In genomic region chr2:167690962-167691311, GRCm38 (mm10) we compare ENCODE assay signal across 8 mouse cellular contexts. TPM values are rescaled to one million over a fixed set of nuclear protein-coding genes. Genes with fewer than 3 reads are reported as not detected.
A peak's percentile ranks its signal among the peaks of the same experiment; 100 is the strongest.
DNase-seq lines count a peak whose midpoint lies in the region; ATAC-seq and TF ChIP-seq lines count a peak whose summit lies in the region.

No protein-coding gene starts in this region.

- TF ChIP-seq CTCF in E14TG2a.4 (conservative IDR thresholded peaks at IDR 0.05; ENCODE audit: low read length): no peak
- no peak for TF ChIP-seq CTCF in gastrocnemius, adult 2 months (IDR thresholded peaks at IDR 0.05)

- H3K36me3 ChIP-seq in E14TG2a.4 (ENCODE audit: insufficient read depth, low read length): no peaks in the 10 kb centered on the region
- no peaks in the 10 kb centered on the region for H3K36me3 ChIP-seq in neural tube, embryonic 15.5 days

- peaks cover 45% of the 10 kb centered on the region for H3K27me3 ChIP-seq in E14TG2a.4 (ENCODE audit: insufficient read depth, low read length)
- peaks cover 51% of the 10 kb centered on the region for H3K27me3 ChIP-seq in neural tube, embryonic 15.5 days (replicated peaks)

- peaks cover 11% of the 10 kb centered on the region for H3K9me3 ChIP-seq in E14TG2a.4 (ENCODE audit: low read length)
- H3K9me3 ChIP-seq in neural tube, embryonic 15.5 days (replicated peaks): 0 out of 2 replicates have a peak, but pooled peaks cover 5% of the 10 kb centered on the region

- peak overlapping the region; percentile 95 for H3K4me2 ChIP-seq in neural tube, embryonic 15.5 days

- no peak overlapping the region for H3K9ac ChIP-seq in neural tube, embryonic 15.5 days (replicated peaks)

- DNase-seq in heart, adult 11 months: peak; percentile 98
- DNase-seq in heart, adult 8-10 months (ENCODE audit: low spot score): no peak
- peak; percentile 81 for DNase-seq in gastrocnemius, adult 2 months
- peak; percentile 65 to 66 for DNase-seq in kidney, postnatal 36 days
- no peak for DNase-seq in right cerebral cortex, postnatal 25 days

- H3K4me3 ChIP-seq in E14TG2a.4 (replicated peaks; ENCODE audit: low read length): peak overlapping the region; percentile 82
- peak overlapping the region; percentile 93 for H3K4me3 ChIP-seq in gastrocnemius, adult 2 months
- H3K4me3 ChIP-seq in neural tube, embryonic 15.5 days (replicated peaks): peak overlapping the region; percentile 19; the same call in 1 of the 2 replicates

- WGBS in neural tube, embryonic 15.5 days: 87% methylated on average over 12 of the region's 12 CpGs

- H3K27ac ChIP-seq in gastrocnemius, adult 2 months: peak overlapping the region; percentile 98
- no peak overlapping the region for H3K27ac ChIP-seq in neural tube, embryonic 15.5 days (replicated peaks)

- H3K4me1 ChIP-seq in E14TG2a.4 (replicated peaks; ENCODE audit: low read depth, low read length): peaks cover 30% of the 10 kb centered on the region
- peaks cover 25% of the 10 kb centered on the region for H3K4me1 ChIP-seq in neural tube, embryonic 15.5 days

- intact Hi-C loops in gastrocnemius, adult 2 months (cut with DNase I): loop anchor here (1.0 kb wide), 1 partner anchor 158 kb away; no protein-coding TSS in a partner anchor

- no peak for ATAC-seq in neural tube, embryonic 15.5 days (ENCODE audit: low FRiP score)
- ATAC-seq in granulocyte monocyte progenitor cell, adult 5-6 weeks (replicated peaks; ENCODE audit: poor library complexity, severe bottlenecking): no peak

RNA-seq across cellular contexts. Expression of gene Tmem189, which starts 1.3 kb away (rescaled TPM):
- 10 to 100 TPM; 22.6 to 26.6 (median 23.4) TPM for total RNA-seq in heart, adult 8-10 months (2022)
- 10 to 100 TPM; 13.0 to 14.9 TPM for total RNA-seq in gastrocnemius, adult 2 months (2021)
- polyA plus RNA-seq in neural tube, embryonic 15.5 days (2015; fragmentation: Nextera tagmentation; extraction: Ambion mirVana): 41.4 and 44.1 TPM in 2 replicates
- total RNA-seq in granulocyte monocyte progenitor cell, adult 5-6 weeks (2014; fragmentation: Nextera tagmentation): 24.7 and 28.9 TPM in 2 replicates
- total RNA-seq in granulocyte monocyte progenitor cell, adult 5-6 weeks (2017): 13.4 and 13.6 TPM in 2 replicates

RNA-seq across cellular contexts. Expression of gene Cebpb, which starts 2.2 kb away (rescaled TPM):
- 100 to 1,000 TPM in 1 of 4 experiments, 10 to 100 TPM in 3; 55.1 to 104 (median 84.0) TPM for total RNA-seq in heart, adult 8-10 months (2022)
- total RNA-seq in gastrocnemius, adult 2 months (2021): 100 to 1,000 TPM; 106 to 181 TPM
- polyA plus RNA-seq in neural tube, embryonic 15.5 days (2015; fragmentation: Nextera tagmentation; extraction: Ambion mirVana): 2.5 and 3.4 TPM in 2 replicates
- total RNA-seq in granulocyte monocyte progenitor cell, adult 5-6 weeks (2014; fragmentation: Nextera tagmentation): 11.8 and 15.7 TPM in 2 replicates
- total RNA-seq in granulocyte monocyte progenitor cell, adult 5-6 weeks (2017): 17.8 and 27.5 TPM in 2 replicates

RNA-seq across cellular contexts. Expression of gene Gm20431, which starts 29.6 kb away (rescaled TPM):
- 10 to 100 TPM; 15.3 to 19.4 (median 18.2) TPM for total RNA-seq in heart, adult 8-10 months (2022)
- 10 to 100 TPM in 1 of 2 experiments, 1 to 10 TPM in 1; 3.7 to 11.5 TPM for total RNA-seq in gastrocnemius, adult 2 months (2021)
- polyA plus RNA-seq in neural tube, embryonic 15.5 days (2015; fragmentation: Nextera tagmentation; extraction: Ambion mirVana): 8.0 and 13.8 TPM in 2 replicates
- total RNA-seq in granulocyte monocyte progenitor cell, adult 5-6 weeks (2014; fragmentation: Nextera tagmentation): 4.6 and 11.6 TPM in 2 replicates
- total RNA-seq in granulocyte monocyte progenitor cell, adult 5-6 weeks (2017): not detected in 2 replicates

RNA-seq across cellular contexts. Expression of gene Ube2v1, which starts 59.0 kb away (rescaled TPM):
- total RNA-seq in heart, adult 8-10 months (2022): 100 to 1,000 TPM; 120 to 152 (median 139) TPM
- total RNA-seq in gastrocnemius, adult 2 months (2021): 100 to 1,000 TPM; 170 to 181 TPM
- polyA plus RNA-seq in neural tube, embryonic 15.5 days (2015; fragmentation: Nextera tagmentation; extraction: Ambion mirVana): 351 and 371 TPM in 2 replicates
- 112 and 155 TPM in 2 replicates for total RNA-seq in granulocyte monocyte progenitor cell, adult 5-6 weeks (2014; fragmentation: Nextera tagmentation)
- total RNA-seq in granulocyte monocyte progenitor cell, adult 5-6 weeks (2017): 49.7 and 50.5 TPM in 2 replicates

Comparison
In these comparisons a context has a peak if more than half of its experiments do, and no peak if none do; other contexts are left out.
1. DNase-seq: peak in heart, adult 11 months (single experiment), gastrocnemius, adult 2 months (single experiment) and kidney, postnatal 36 days (2 of 2); none in heart, adult 8-10 months (single experiment) and right cerebral cortex, postnatal 25 days (single experiment).
2. H3K4me3 ChIP-seq: peak in every context shown above with its lines; median percentile 93 in gastrocnemius, adult 2 months; 82 in E14TG2a.4; 19 in neural tube, embryonic 15.5 days.